Mouse (Mus musculus): ENCODE results near the gene Phf11a. TPM values are rescaled to one million over a fixed set of nuclear protein-coding genes. Genes with fewer than 3 reads are reported as not detected.
"Not testable (repeated sequence)": the region's sequence is repeated elsewhere in the genome, so short reads cannot be mapped to it uniquely, and the experiment has no call there.

Gene Phf11a
- polyA plus RNA-seq (2015; fragmentation: Nextera tagmentation; extraction: Ambion mirVana), result 0.71 TPM in 1 of 2 replicates, not detected in the other

DNA sequence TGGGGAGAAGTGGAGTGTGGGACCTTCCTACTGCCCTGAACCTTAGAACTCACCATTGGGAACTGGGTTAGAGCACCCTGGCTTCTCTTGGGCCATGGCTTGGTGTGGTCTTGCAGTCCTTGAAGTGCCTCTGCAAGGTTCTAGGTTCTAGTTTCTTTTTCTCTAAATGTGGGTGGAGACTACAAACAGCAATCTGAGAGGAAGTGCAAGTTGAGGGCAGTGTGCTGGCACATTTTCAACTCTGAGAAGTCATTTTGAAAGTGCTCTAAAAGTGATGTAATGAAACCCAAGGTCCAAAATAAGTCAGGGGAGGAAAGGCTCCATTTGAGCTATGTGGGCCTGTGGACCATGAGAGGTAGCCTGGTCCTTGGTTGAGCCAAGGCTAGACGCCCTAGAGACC lies at the start of gene Phf11a:
Gene Phf11a, minus strand, starts transcription at position 132 of the 400 bp plus-strand sequence.
- not testable (repeated sequence) for ATAC-seq (ENCODE audit: low FRiP score, low read depth); H3K36me3 ChIP-seq
- 72% methylated on average over 1 of the region's 1 CpGs for WGBS

GRCm38 (mm10) chr14:59341189-59341588 lies 43.9 kb upstream of the Phf11a start, which contains the start of gene Phf11b:
Gene Phf11b, minus strand, starts transcription at chr14:59341351.
- H3K9ac ChIP-seq; H3K4me2 ChIP-seq; H3K36me3 ChIP-seq; H3K4me3 ChIP-seq; ATAC-seq (ENCODE audit: low FRiP score, low read depth); H3K27me3 ChIP-seq; H3K9me3 ChIP-seq; H3K4me1 ChIP-seq (replicated peaks); H3K27ac ChIP-seq (replicated peaks): not testable (repeated sequence)
- WGBS, result 68% methylated on average over 1 of the region's 1 CpGs

More for the DNA sequence above, at the start of gene Phf11a:
- not testable (repeated sequence) for H3K4me2 ChIP-seq; H3K4me3 ChIP-seq; H3K4me1 ChIP-seq (replicated peaks); H3K9me3 ChIP-seq; H3K27me3 ChIP-seq; H3K27ac ChIP-seq (replicated peaks); H3K9ac ChIP-seq

DNA sequence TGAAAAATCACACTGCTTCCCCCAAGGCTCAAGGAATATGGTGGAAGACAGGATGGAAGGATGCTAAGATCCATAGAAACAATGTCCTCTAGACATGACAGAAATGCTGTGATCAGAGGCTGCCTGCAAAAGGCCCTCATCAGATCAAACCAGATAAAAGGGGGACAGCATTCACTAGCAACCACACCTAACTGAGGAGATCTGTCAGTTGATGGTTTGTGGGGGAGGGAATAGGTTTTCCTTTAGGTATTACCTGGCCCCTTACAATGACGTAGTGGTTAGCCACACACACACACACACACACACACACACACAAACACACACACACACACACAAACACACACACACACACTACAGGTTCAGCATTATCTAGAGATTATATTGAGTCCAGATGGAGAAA lies 42.2 kb upstream of the Phf11a start:
- no peak for ATAC-seq (ENCODE audit: low FRiP score, low read depth)
- no peaks in the 10 kb centered on the region for H3K36me3 ChIP-seq
- H3K4me3 ChIP-seq, result no peak overlapping the region
- no peak overlapping the region for H3K27ac ChIP-seq (replicated peaks)
- H3K4me1 ChIP-seq (replicated peaks), result no peaks in the 10 kb centered on the region
- no peak overlapping the region for H3K9ac ChIP-seq
- H3K4me2 ChIP-seq, result no peak overlapping the region
- H3K9me3 ChIP-seq, result no peaks in the 10 kb centered on the region
- 91% methylated on average over 1 of the region's 1 CpGs for WGBS
- H3K27me3 ChIP-seq, result no peaks in the 10 kb centered on the region

DNA sequence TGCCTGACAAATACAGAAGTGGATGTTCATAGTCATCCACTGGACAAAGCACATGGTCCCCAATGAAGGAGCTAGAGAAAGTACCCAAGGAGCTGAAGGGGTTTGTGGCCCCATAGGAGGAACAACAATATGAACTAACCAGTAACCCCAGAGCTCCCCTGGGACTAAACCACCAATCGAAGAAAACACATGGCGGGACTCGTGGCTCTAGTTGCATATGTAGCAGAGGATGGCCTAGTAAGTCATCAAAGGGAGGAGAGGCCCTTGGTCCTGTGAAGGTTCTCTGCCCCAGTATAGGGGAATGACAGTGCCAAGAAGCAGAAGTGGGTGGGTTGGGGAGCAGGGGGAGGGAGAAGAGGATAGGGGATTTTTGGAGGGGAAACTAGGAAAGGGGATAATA lies 38.7 kb upstream of the Phf11a start:
- ATAC-seq (ENCODE audit: low FRiP score, low read depth); H3K27ac ChIP-seq (replicated peaks); H3K9ac ChIP-seq; H3K4me2 ChIP-seq; H3K4me3 ChIP-seq; H3K36me3 ChIP-seq; H3K4me1 ChIP-seq (replicated peaks); H3K9me3 ChIP-seq; H3K27me3 ChIP-seq: not testable (repeated sequence)
- WGBS, result 91% methylated on average over 3 of the region's 3 CpGs

- peak; percentile 34; the same call in 1 of the 2 replicates for ATAC-seq (ENCODE audit: low FRiP score, low read depth)
Observed at GRCm38 (mm10) chr14:59330499-59330898, 33.2 kb upstream of the Phf11a start.

DNA sequence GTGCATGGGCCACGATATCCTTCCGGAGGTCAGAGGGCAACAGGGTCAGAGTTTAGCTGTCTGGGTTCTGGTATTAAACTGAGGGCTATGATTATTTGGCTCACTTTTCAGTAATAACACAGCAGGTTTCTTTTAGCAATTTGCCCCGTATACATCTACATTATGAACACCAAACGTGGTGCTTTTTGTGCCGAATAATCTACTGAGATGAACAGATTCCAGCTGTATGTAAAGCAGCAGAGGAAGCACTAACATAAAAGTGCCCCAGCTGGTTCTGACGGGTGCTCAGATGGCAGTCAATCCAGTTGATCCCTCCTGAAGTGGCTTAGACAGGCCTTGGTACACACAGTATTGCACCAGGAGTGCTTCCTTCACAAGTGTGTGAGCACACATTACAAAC lies 22.6 kb upstream of the Phf11a start:
- not testable (repeated sequence) for H3K9me3 ChIP-seq; H3K4me3 ChIP-seq; H3K36me3 ChIP-seq; H3K9ac ChIP-seq; H3K27ac ChIP-seq (replicated peaks); H3K4me2 ChIP-seq; H3K27me3 ChIP-seq; ATAC-seq (ENCODE audit: low FRiP score, low read depth); H3K4me1 ChIP-seq (replicated peaks)
- 85% methylated on average over 6 of the region's 6 CpGs for WGBS

More at GRCm38 (mm10) chr14:59330499-59330898, 33.2 kb upstream of the Phf11a start:
- not testable (repeated sequence) for H3K27me3 ChIP-seq; H3K4me3 ChIP-seq; H3K9me3 ChIP-seq; H3K27ac ChIP-seq (replicated peaks); H3K4me1 ChIP-seq (replicated peaks); H3K4me2 ChIP-seq; H3K36me3 ChIP-seq; H3K9ac ChIP-seq
- 67% methylated on average over 3 of the region's 3 CpGs for WGBS

- not testable (repeated sequence) for H3K4me2 ChIP-seq; ATAC-seq (ENCODE audit: low FRiP score, low read depth); H3K36me3 ChIP-seq; H3K4me1 ChIP-seq (replicated peaks); H3K27ac ChIP-seq (replicated peaks); H3K9ac ChIP-seq; H3K9me3 ChIP-seq; H3K27me3 ChIP-seq; H3K4me3 ChIP-seq
- WGBS, result 95% methylated on average over 3 of the region's 3 CpGs
Observed at GRCm38 (mm10) chr14:59319036-59319435, 21.7 kb upstream of the Phf11a start.

DNA sequence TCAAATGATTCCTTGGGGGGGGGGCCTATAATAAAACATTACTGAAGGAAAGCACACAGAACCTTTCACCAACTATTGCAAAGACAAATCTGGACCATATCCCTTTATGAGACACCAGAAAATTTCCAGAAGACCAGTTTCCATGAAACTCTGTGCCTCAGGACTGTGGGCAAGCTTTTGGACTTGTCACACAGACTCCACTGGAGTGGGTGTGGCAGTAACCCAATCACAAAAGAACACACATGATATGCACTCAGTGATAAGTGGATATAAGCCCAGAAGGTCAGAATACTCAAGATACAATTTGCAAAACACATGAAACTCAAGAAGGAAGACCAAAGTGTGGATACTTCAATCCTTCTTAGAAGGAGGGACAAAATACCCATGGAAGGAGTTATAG lies 5.6 kb downstream of the Phf11a start:
- H3K4me3 ChIP-seq; H3K9me3 ChIP-seq; H3K27me3 ChIP-seq; H3K27ac ChIP-seq (replicated peaks); H3K9ac ChIP-seq; H3K4me2 ChIP-seq; ATAC-seq (ENCODE audit: low FRiP score, low read depth); H3K4me1 ChIP-seq (replicated peaks); H3K36me3 ChIP-seq: not testable (repeated sequence)

DNA sequence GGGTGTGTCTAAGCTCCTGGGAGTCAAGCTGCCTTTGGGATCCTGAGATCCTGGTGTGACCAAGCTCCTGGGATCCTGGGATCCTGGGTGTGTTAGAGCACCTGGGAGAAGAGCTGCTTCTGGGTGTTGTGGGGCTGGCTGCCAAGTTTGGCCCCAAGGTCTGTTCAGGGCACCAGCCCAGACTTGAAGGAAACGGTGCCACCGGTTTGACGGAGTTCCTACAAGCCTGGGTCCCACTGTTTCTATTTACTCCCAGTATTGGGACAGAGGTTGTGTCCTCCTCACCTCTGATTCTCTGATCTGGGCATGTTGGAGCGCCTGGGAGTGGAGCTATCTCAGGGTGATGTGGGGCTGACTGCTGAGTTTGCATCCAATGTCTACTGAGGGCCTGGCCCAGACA lies 22.4 kb downstream of the Phf11a start:
- not testable (repeated sequence) for H3K27me3 ChIP-seq; H3K4me2 ChIP-seq; H3K36me3 ChIP-seq; H3K9me3 ChIP-seq; H3K4me3 ChIP-seq; H3K9ac ChIP-seq; H3K4me1 ChIP-seq (replicated peaks); ATAC-seq (ENCODE audit: low FRiP score, low read depth); H3K27ac ChIP-seq (replicated peaks)
- 97% methylated on average over 4 of the region's 4 CpGs for whole genome bisulfite sequencing

DNA sequence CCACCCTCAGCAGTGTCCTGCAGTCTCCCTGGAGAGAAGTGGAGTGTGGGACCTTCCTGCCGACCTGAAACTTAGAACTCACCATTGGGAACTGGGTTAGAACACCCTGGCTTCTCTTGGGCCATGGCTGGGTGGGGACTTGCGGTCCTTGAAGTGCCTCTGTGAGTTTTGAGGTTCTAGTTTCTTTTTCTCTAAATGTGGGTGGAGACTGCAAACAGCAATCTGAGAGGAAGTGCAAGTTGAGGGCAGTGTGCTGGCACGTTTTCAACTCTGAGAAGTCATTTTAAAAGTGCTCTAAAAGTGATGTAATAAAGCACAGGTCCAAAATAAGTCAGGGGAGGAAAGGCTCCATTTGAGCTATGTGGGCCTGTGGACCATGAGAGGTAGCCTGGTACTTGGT lies 37.3 kb downstream of the Phf11a start, which contains the start of gene Gm6904:
Gene Gm6904, minus strand, starts transcription at position 161 of the 400 bp plus-strand sequence.
- no peak for ATAC-seq (ENCODE audit: low FRiP score, low read depth)
- Histone ChIP-seq H3K4me2 (no peak within 1 kb of the TSS), H3K4me1 (replicated peaks) (no peaks in the 10 kb centered on the region), H3K9me3 (no peaks in the 10 kb centered on the region), H3K36me3 (no peaks in the 10 kb centered on the region), H3K27me3 (no peaks in the 10 kb centered on the region), H3K4me3 (no peak within 1 kb of the TSS), H3K9ac (no peak within 1 kb of the TSS), H3K27ac (replicated peaks) (no peak within 1 kb of the TSS)
- 81% methylated on average over 3 of the region's 3 CpGs for WGBS

DNA sequence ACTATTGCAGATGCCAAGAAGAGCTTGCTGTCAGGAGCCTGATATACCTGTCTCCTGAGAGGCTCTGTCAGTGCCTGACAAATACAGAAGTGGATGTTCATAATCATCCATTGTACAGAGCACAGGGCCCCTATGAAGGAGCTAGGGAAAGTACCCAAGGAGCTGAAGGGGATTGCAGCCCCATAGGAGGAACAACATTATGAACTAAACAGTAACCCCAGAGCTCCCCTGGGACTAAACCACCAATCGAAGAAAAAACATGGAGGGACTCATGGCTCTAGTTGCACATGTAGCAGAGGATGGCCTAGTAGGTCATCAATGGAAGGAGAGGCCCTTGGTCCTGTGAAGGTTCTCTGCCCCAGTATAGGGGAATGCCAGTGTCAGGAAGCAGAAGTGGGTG lies 41.5 kb downstream of the Phf11a start:
- not testable (repeated sequence) for H3K4me3 ChIP-seq; H3K4me1 ChIP-seq (replicated peaks); H3K9me3 ChIP-seq; H3K9ac ChIP-seq; H3K27me3 ChIP-seq; H3K36me3 ChIP-seq; ATAC-seq (ENCODE audit: low FRiP score, low read depth); H3K27ac ChIP-seq (replicated peaks); H3K4me2 ChIP-seq
- WGBS, result 86% methylated on average over 1 of the region's 1 CpGs

- not testable (repeated sequence) for H3K9ac ChIP-seq; H3K27me3 ChIP-seq; ATAC-seq (ENCODE audit: low FRiP score, low read depth); H3K4me1 ChIP-seq (replicated peaks); H3K27ac ChIP-seq (replicated peaks); H3K9me3 ChIP-seq; H3K4me2 ChIP-seq; H3K4me3 ChIP-seq; H3K36me3 ChIP-seq
- 74% methylated on average over 5 of the region's 5 CpGs for WGBS
Observed at GRCm38 (mm10) chr14:59250350-59250749, 47.0 kb downstream of the Phf11a start.

- Histone ChIP-seq H3K4me2 (no peak overlapping the region), H3K36me3 (peaks cover 87% of the 10 kb centered on the region), H3K27ac (replicated peaks) (no peak overlapping the region), H3K4me1 (replicated peaks) (no peaks in the 10 kb centered on the region), H3K9me3 (no peaks in the 10 kb centered on the region), H3K27me3 (no peaks in the 10 kb centered on the region), H3K9ac (no peak overlapping the region), H3K4me3 (no peak overlapping the region)
- no peak for ATAC-seq (ENCODE audit: low FRiP score, low read depth)
- WGBS, result 94% methylated on average over 9 of the region's 9 CpGs
Observed at GRCm38 (mm10) chr14:59233635-59234034, 63.7 kb downstream of the Phf11a start.
